Mouse (Mus musculus): Measurements from ENCODE around the gene Alg12. TPM values are rescaled to one million over a fixed set of nuclear protein-coding genes. Genes with fewer than 3 reads are reported as not detected.
A peak's percentile ranks its signal among the peaks of the same experiment; 100 is the strongest.
"Not testable (repeated sequence)": the region's sequence is repeated elsewhere in the genome, so short reads cannot be mapped to it uniquely, and the experiment has no call there.

Gene Alg12
- total RNA-seq, 2 experiments from 2014 or later: 3.6 to 3.7 TPM

- DNase-seq: no peak
- intact Hi-C loops (cut with DNase I): loop anchor here (2.0 kb wide), 1 partner anchor 27 kb away; the partner anchor contains the start of gene Pim3
Observed at GRCm38 (mm10) chr15:88836031-88836430, 16.9 kb upstream of the Alg12 start.

GRCm38 (mm10) chr15:88832536-88832935 is 13.4 kb upstream of the Alg12 start:
- intact Hi-C loops (cut with DNase I): no loop called here

GRCm38 (mm10) chr15:88831482-88831881 is 12.4 kb upstream of the Alg12 start:
- DNase-seq: peak in 1 of 2 experiments; percentile 69
- intact Hi-C loops (cut with DNase I): no loop called here

More at GRCm38 (mm10) chr15:88832536-88832935, 13.4 kb upstream of the Alg12 start:
- no peak for DNase-seq

- intact Hi-C loops (cut with DNase I): no loop called here
- DNase-seq: no peak
Observed at GRCm38 (mm10) chr15:88830696-88831095, 11.6 kb upstream of the Alg12 start.

GRCm38 (mm10) chr15:88829791-88830440 is 10.8 kb upstream of the Alg12 start:
- intact Hi-C loops (cut with DNase I): loop anchor here (5.0 kb wide), 1 partner anchor 247 kb away; the partner anchor contains the start of gene Trabd
- DNase-seq: no peak

- peak; percentile 86 to 88 for DNase-seq
- intact Hi-C loops (cut with DNase I): loop anchor here (1.0 to 5.0 kb wide), 3 partner anchors 47 to 248 kb away; partner anchors contain the start of gene Trabd
Observed at GRCm38 (mm10) chr15:88828800-88829705, 9.9 kb upstream of the Alg12 start.

- peak; percentile 56 to 61 for DNase-seq
- intact Hi-C loops (cut with DNase I): loop anchor here (1.0 to 5.0 kb wide), 3 partner anchors 48 to 249 kb away; partner anchors contain the start of gene Trabd
Observed at GRCm38 (mm10) chr15:88827991-88828799, 9.1 kb upstream of the Alg12 start.

GRCm38 (mm10) chr15:88827466-88827865 is 8.3 kb upstream of the Alg12 start:
- intact Hi-C loops (cut with DNase I): loop anchor here (5.0 kb wide), 1 partner anchor 250 kb away; the partner anchor contains the start of gene Trabd
- no peak for DNase-seq

GRCm38 (mm10) chr15:88823376-88823775 is 4.3 kb upstream of the Alg12 start:
- no peak for DNase-seq
- intact Hi-C loops (cut with DNase I): no loop called here

- no peak for DNase-seq
- intact Hi-C loops (cut with DNase I): no loop called here
Observed at GRCm38 (mm10) chr15:88822513-88822912, 3.4 kb upstream of the Alg12 start.

GRCm38 (mm10) chr15:88821403-88821802 is 2.3 kb upstream of the Alg12 start:
- intact Hi-C loops (cut with DNase I): no loop called here
- no peak for DNase-seq

GRCm38 (mm10) chr15:88819906-88820303 is 787 bp upstream of the Alg12 start:
- intact Hi-C loops (cut with DNase I): loop anchor here (10.0 kb wide), 1 partner anchor 65 kb away; the partner anchor contains the start of gene Zbed4
- no peak for DNase-seq

- DNase-seq: no peak
- intact Hi-C loops (cut with DNase I): loop anchor here (10.0 kb wide), 1 partner anchor 60 kb away; the partner anchor contains the start of gene Zbed4
Observed at GRCm38 (mm10) chr15:88815196-88815700, 3.9 kb downstream of the Alg12 start.

GRCm38 (mm10) chr15:88814411-88815047 is 4.6 kb downstream of the Alg12 start:
- DNase-seq: no peak
- intact Hi-C loops (cut with DNase I): loop anchor here (10.0 kb wide), 1 partner anchor 60 kb away; the partner anchor contains the start of gene Zbed4

- intact Hi-C loops (cut with DNase I): loop anchor here (10.0 kb wide), 1 partner anchor 59 kb away; the partner anchor contains the start of gene Zbed4
- DNase-seq: not testable (repeated sequence)
Observed at GRCm38 (mm10) chr15:88813873-88814272, 5.2 kb downstream of the Alg12 start.

GRCm38 (mm10) chr15:88813262-88813661 is 5.9 kb downstream of the Alg12 start:
- intact Hi-C loops (cut with DNase I): loop anchor here (10.0 kb wide), 1 partner anchor 58 kb away; the partner anchor contains the start of gene Zbed4
- peak in 1 of 2 experiments; percentile 2 for DNase-seq

GRCm38 (mm10) chr15:88810369-88810768 is 8.7 kb downstream of the Alg12 start:
- DNase-seq: peak in 1 of 2 experiments; percentile 3
- intact Hi-C loops (cut with DNase I): loop anchor here (10.0 kb wide), 1 partner anchor 56 kb away; the partner anchor contains the start of gene Zbed4

- peak in 1 of 2 experiments; percentile 9 for DNase-seq
- intact Hi-C loops (cut with DNase I): no loop called here
Observed at GRCm38 (mm10) chr15:88808121-88808520, 11.0 kb downstream of the Alg12 start.

- DNase-seq: no peak
- intact Hi-C loops (cut with DNase I): no loop called here
Observed at GRCm38 (mm10) chr15:88802348-88802747, 16.8 kb downstream of the Alg12 start.

Measured in gastrocnemius, postnatal 36 days (tissue).